Comparison of ENCODE assay signal across 12 mouse cellular contexts in genomic region chr7:99306640-99307039, GRCm38 (mm10). TPM values are rescaled to one million over a fixed set of nuclear protein-coding genes. Genes with fewer than 3 reads are reported as not detected.
DNase-seq lines count a peak whose midpoint lies in the region; ATAC-seq and TF ChIP-seq lines count a peak whose summit lies in the region.
"Had no signal": no experiment of that assay in that cellular context is flagged by ENCODE, and none has a peak within 500 bp of the region (broad histone marks: within the 10 kb centered on the region; RNA-seq: fewer than 3 reads in every experiment).

No protein-coding gene starts in this region.

- H3K36me3 ChIP-seq in heart, embryonic 13.5 days, result no peaks in the 10 kb centered on the region
- H3K36me3 ChIP-seq in heart, embryonic 11.5 days (ENCODE audit: control insufficient read depth, insufficient read depth, low read length), result no peaks in the 10 kb centered on the region; the same call in 1 of the 2 replicates
- no peaks in the 10 kb centered on the region for H3K36me3 ChIP-seq in limb, embryonic 14.5 days (ENCODE audit: control insufficient read depth, insufficient read depth, low read length)
- H3K36me3 ChIP-seq in intestine, postnatal 0 days (ENCODE audit: control insufficient read depth, insufficient read depth), result no peaks in the 10 kb centered on the region

- H3K4me2 ChIP-seq in heart, embryonic 13.5 days, result no peak overlapping the region
- no peak overlapping the region for H3K4me2 ChIP-seq in heart, embryonic 11.5 days
- H3K4me2 ChIP-seq in limb, embryonic 14.5 days (replicated peaks; ENCODE audit: low read depth, low read length, severe bottlenecking), result no peak overlapping the region
- H3K4me2 ChIP-seq in intestine, postnatal 0 days (replicated peaks; ENCODE audit: low read depth), result no peak overlapping the region

- peaks cover 35% of the 10 kb centered on the region for H3K4me1 ChIP-seq in heart, embryonic 13.5 days
- H3K4me1 ChIP-seq in heart, embryonic 11.5 days (ENCODE audit: control insufficient read depth, insufficient read depth, low read length), result peaks cover 12% of the 10 kb centered on the region
- H3K4me1 ChIP-seq in limb, embryonic 14.5 days (ENCODE audit: control insufficient read depth, insufficient read depth, low read length), result peaks cover 7% of the 10 kb centered on the region; the same call in 1 of the 2 replicates
- H3K4me1 ChIP-seq in intestine, postnatal 0 days (replicated peaks; ENCODE audit: control insufficient read depth, insufficient read depth, low read length), result no peaks in the 10 kb centered on the region

- H3K9ac ChIP-seq in heart, embryonic 13.5 days, result peak overlapping the region; percentile 44; the same call in 1 of the 2 replicates
- H3K9ac ChIP-seq in heart, embryonic 11.5 days (ENCODE audit: low read depth, low read length), result no peak overlapping the region
- H3K9ac ChIP-seq in limb, embryonic 14.5 days (ENCODE audit: low read depth, low read length, severe bottlenecking), result no peak overlapping the region
- no peak overlapping the region for H3K9ac ChIP-seq in intestine, postnatal 0 days (ENCODE audit: low read depth, low read length)

- no peak overlapping the region for H3K27ac ChIP-seq in heart, embryonic 13.5 days (replicated peaks)
- H3K27ac ChIP-seq in heart, embryonic 11.5 days (ENCODE audit: low read depth, low read length), result no peak overlapping the region
- no peak overlapping the region for H3K27ac ChIP-seq in limb, embryonic 14.5 days (replicated peaks; ENCODE audit: low read depth, low read length)
- no peak overlapping the region for H3K27ac ChIP-seq in intestine, postnatal 0 days (ENCODE audit: low read depth, low read length)

- no peak for TF ChIP-seq POLR2A in limb, embryonic 14.5 days (IDR thresholded peaks at IDR 0.05; ENCODE audit: borderline replicate concordance, extremely low read depth, insufficient read depth, insufficient read length)

- no peak overlapping the region for H3K4me3 ChIP-seq in heart, embryonic 13.5 days
- H3K4me3 ChIP-seq in heart, embryonic 11.5 days (ENCODE audit: low read depth, low read length), result no peak overlapping the region
- no peak overlapping the region for H3K4me3 ChIP-seq in limb, embryonic 14.5 days (replicated peaks; ENCODE audit: low read length)
- no peak overlapping the region for H3K4me3 ChIP-seq in intestine, postnatal 0 days (ENCODE audit: low read depth, low read length)

- no peak for ATAC-seq in heart, embryonic 13.5 days (ENCODE audit: extremely low read depth, insufficient number of reproducible peaks, low FRiP score, low TSS enrichment)
- ATAC-seq in heart, embryonic 11.5 days (replicated peaks; ENCODE audit: insufficient number of reproducible peaks, low FRiP score, low TSS enrichment), result no peak
- ATAC-seq in limb, embryonic 14.5 days (ENCODE audit: low FRiP score, low read depth), result peak; percentile 29; the same call in 1 of the 2 replicates
- ATAC-seq in intestine, postnatal 0 days, result no peak

- DNase-seq in retina, postnatal 1 day, result peak; percentile 39
- no peak for DNase-seq in retina, embryonic 14.5 days (ENCODE audit: low spot score)
- no peak for DNase-seq in limb, embryonic 14.5 days (ENCODE audit: low spot score)
- DNase-seq in spleen, postnatal 4 days (ENCODE audit: low spot score in 2 of 2), result no peak
- DNase-seq in spleen, postnatal 10 days (ENCODE audit: low spot score in 2 of 2), result no peak
- DNase-seq: cerebellum, adult 9-10 months; gastrocnemius, postnatal 10 days; heart, postnatal 36 days; lung, adult 18-20 months had no signal

- TF ChIP-seq CTCF in intestine, postnatal 0 days (IDR thresholded peaks at IDR 0.05; ENCODE audit: low read depth), result no peak

- 32% methylated on average over 3 of the region's 3 CpGs for WGBS in heart, embryonic 13.5 days
- 25% methylated on average over 3 of the region's 3 CpGs for WGBS in heart, embryonic 11.5 days (ENCODE audit: insufficient replicate concordance)
- WGBS in limb, embryonic 14.5 days, result 45% methylated on average over 3 of the region's 3 CpGs
- 43% methylated on average over 3 of the region's 3 CpGs for WGBS in intestine, postnatal 0 days

- no peaks in the 10 kb centered on the region for H3K27me3 ChIP-seq in heart, embryonic 13.5 days (replicated peaks)
- H3K27me3 ChIP-seq in heart, embryonic 11.5 days (ENCODE audit: control insufficient read depth, insufficient read depth, low read length), result no peaks in the 10 kb centered on the region; the same call in 1 of the 2 replicates
- H3K27me3 ChIP-seq in limb, embryonic 14.5 days (ENCODE audit: control insufficient read depth, insufficient read depth, low read length), result no peaks in the 10 kb centered on the region
- H3K27me3 ChIP-seq in intestine, postnatal 0 days (replicated peaks; ENCODE audit: control insufficient read depth, insufficient read depth, low read length), result no peaks in the 10 kb centered on the region

- H3K9me3 ChIP-seq in heart, embryonic 13.5 days, result no peaks in the 10 kb centered on the region
- no peaks in the 10 kb centered on the region for H3K9me3 ChIP-seq in heart, embryonic 11.5 days (replicated peaks; ENCODE audit: control insufficient read depth, low read length)
- H3K9me3 ChIP-seq in limb, embryonic 14.5 days (ENCODE audit: control insufficient read depth, low read length), result no peaks in the 10 kb centered on the region
- no peaks in the 10 kb centered on the region for H3K9me3 ChIP-seq in intestine, postnatal 0 days (ENCODE audit: control insufficient read depth)

RNA-seq across cellular contexts. Expression of gene Map6, which starts 39.4 kb away (rescaled TPM):
- 2.5 and 3.2 TPM in 2 replicates for polyA plus RNA-seq in heart, embryonic 13.5 days (2015; fragmentation: Nextera tagmentation; extraction: Ambion mirVana)
- polyA plus RNA-seq in heart, embryonic 11.5 days (2014; fragmentation: Nextera tagmentation; extraction: Ambion mirVana), result 2.0 and 2.2 TPM in 2 replicates
- polyA plus RNA-seq in limb, embryonic 14.5 days (2012; rRNA removed), result 3.5 and 3.6 TPM in 2 replicates
- 6.3 and 6.4 TPM in 2 replicates for polyA plus RNA-seq in limb, embryonic 14.5 days (2014; fragmentation: Nextera tagmentation; extraction: Ambion mirVana)
- polyA plus RNA-seq in intestine, postnatal 0 days (2015; fragmentation: Nextera tagmentation; extraction: Ambion mirVana), result 3.7 and 4.1 TPM in 2 replicates

RNA-seq across cellular contexts. Expression of gene Serpinh1, which starts 46.4 kb away (rescaled TPM):
- polyA plus RNA-seq in heart, embryonic 13.5 days (2015; fragmentation: Nextera tagmentation; extraction: Ambion mirVana), result 1,205 and 1,287 TPM in 2 replicates
- 442 and 580 TPM in 2 replicates for polyA plus RNA-seq in heart, embryonic 11.5 days (2014; fragmentation: Nextera tagmentation; extraction: Ambion mirVana)
- 1,525 and 1,858 TPM in 2 replicates for polyA plus RNA-seq in limb, embryonic 14.5 days (2012; rRNA removed)
- 790 and 834 TPM in 2 replicates for polyA plus RNA-seq in limb, embryonic 14.5 days (2014; fragmentation: Nextera tagmentation; extraction: Ambion mirVana)
- 199 and 204 TPM in 2 replicates for polyA plus RNA-seq in intestine, postnatal 0 days (2015; fragmentation: Nextera tagmentation; extraction: Ambion mirVana)
